Mouse (Mus musculus): ENCODE measurements at regions not wholly inside any gene's neighbourhood (a gene's known extent, or its start where the extent isn't known, plus 50 kb on each side); places are given as distances from the start of the nearest gene placed in this dataset.

DNA sequence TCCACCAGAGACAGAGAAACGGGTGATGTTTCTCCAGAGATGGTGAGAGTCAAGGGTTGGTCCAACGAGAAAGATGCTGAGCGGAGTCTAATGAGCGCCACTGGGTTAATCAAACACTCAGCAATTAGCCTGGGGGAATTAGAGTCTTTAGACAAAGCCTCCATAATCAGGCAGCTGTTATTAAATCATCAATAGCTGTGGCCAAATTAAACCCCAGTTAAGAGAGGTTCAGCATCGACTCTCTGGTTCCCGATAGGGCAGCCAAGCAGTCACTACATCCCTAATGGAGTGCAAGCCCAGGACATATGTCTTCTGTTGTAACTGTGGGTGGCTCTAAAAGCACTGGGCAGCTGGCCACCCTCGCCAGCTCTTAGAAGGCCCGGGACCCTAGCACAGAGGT is 216.9 kb downstream of the Cryba4 start:
- Histone ChIP-seq H3K4me3 (ENCODE audit: control insufficient read depth in 1 of 2, insufficient read depth in 1 of 2, low read depth in 2 of 2, low read length in 2 of 2) (no peak overlapping the region), H3K27me3 (ENCODE audit: control insufficient read depth in 1 of 2, insufficient read depth in 2 of 2, low read length in 2 of 2) (no peaks in the 10 kb centered on the region; a peak in 1 of 4 replicates), H3K36me3 (ENCODE audit: control insufficient read depth in 1 of 2, insufficient read depth in 2 of 2, low read length in 2 of 2) (no peaks in the 10 kb centered on the region), H3K9me3 (replicated peaks; ENCODE audit: insufficient read depth, low read length) (no peaks in the 10 kb centered on the region), H3K9ac (ENCODE audit: control insufficient read depth, low read depth, low read length, poor library complexity, severe bottlenecking) (no peak overlapping the region), H3K4me1 (ENCODE audit: control insufficient read depth in 1 of 2, insufficient read depth in 2 of 2, low read length in 2 of 2) (no peaks in the 10 kb centered on the region), H3K27ac (ENCODE audit: control insufficient read depth, low read depth, low read length) (no peak overlapping the region), H3K79me2 (ENCODE audit: control insufficient read depth, insufficient read depth, low read length, poor library complexity) (no peaks in the 10 kb centered on the region)
- TF ChIP-seq UBTF (IDR thresholded peaks at IDR 0.05; ENCODE audit: borderline replicate concordance, insufficient read depth, low read depth, low read length) (no peak), EP300 (IDR thresholded peaks at IDR 0.05; ENCODE audit: low read depth in 1 of 2, low read length in 2 of 2) (no peak), GATA1 (IDR thresholded peaks at IDR 0.05; ENCODE audit: low read depth, low read length) (no peak), MEF2A (IDR thresholded peaks at IDR 0.05; ENCODE audit: extremely low read depth, insufficient replicate concordance, low read depth, low read length, poor library complexity, severe bottlenecking) (no peak), SMC3 (IDR thresholded peaks at IDR 0.05; ENCODE audit: low read depth, low read length) (no peak), CTCF (IDR thresholded peaks at IDR 0.05 in 2 of 3, conservative IDR thresholded peaks at IDR 0.05 in 1 of 3; ENCODE audit: control insufficient read depth in 1 of 3, insufficient read depth in 1 of 3, low read depth in 2 of 3, low read length in 3 of 3, poor library complexity in 1 of 3, severe bottlenecking in 1 of 3) (no peak)
- no peak for DNase-seq (ENCODE audit: low read depth, low spot score)

DNA sequence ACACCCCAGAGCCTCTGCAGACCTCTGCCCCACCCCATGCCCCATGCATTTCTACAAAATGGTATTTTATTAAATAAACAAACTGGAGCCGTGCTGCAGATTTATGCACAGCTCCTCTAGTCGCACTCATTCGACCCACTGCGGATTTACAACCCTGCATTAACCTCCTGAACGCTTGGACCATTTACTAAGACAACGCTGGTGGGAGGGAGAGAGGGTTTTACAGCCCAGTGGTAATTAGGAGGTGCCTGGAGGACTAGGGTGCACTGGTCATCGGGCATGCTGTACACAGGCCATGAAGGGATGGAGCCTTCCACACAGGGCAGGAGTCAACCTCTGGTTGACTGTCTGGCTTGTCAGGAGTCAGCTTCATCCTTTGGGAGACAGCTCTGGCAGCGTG is 215.2 kb downstream of the Cryba4 start:
- Histone ChIP-seq H3K36me3 (ENCODE audit: control insufficient read depth in 1 of 2, insufficient read depth in 2 of 2, low read length in 2 of 2) (no peaks in the 10 kb centered on the region), H3K27ac (ENCODE audit: control insufficient read depth, low read depth, low read length) (no peak overlapping the region), H3K4me1 (ENCODE audit: control insufficient read depth in 1 of 2, insufficient read depth in 2 of 2, low read length in 2 of 2) (no peaks in the 10 kb centered on the region), H3K79me2 (ENCODE audit: control insufficient read depth, insufficient read depth, low read length, poor library complexity) (no peaks in the 10 kb centered on the region), H3K27me3 (ENCODE audit: control insufficient read depth in 1 of 2, insufficient read depth in 2 of 2, low read length in 2 of 2) (no peaks in the 10 kb centered on the region; a peak in 1 of 4 replicates), H3K4me3 (ENCODE audit: control insufficient read depth in 1 of 2, insufficient read depth in 1 of 2, low read depth in 2 of 2, low read length in 2 of 2) (no peak overlapping the region), H3K9ac (ENCODE audit: control insufficient read depth, low read depth, low read length, poor library complexity, severe bottlenecking) (no peak overlapping the region), H3K9me3 (replicated peaks; ENCODE audit: insufficient read depth, low read length) (no peaks in the 10 kb centered on the region)
- TF ChIP-seq USF2 (IDR thresholded peaks at IDR 0.05; ENCODE audit: borderline replicate concordance in 1 of 2, insufficient read depth in 1 of 2, low read depth in 1 of 2, low read length in 2 of 2) (no peak), RAD21 (IDR thresholded peaks at IDR 0.05; ENCODE audit: low read depth, low read length) (no peak), MAFK (IDR thresholded peaks at IDR 0.05; ENCODE audit: borderline replicate concordance, low read depth, low read length) (no peak), ELF1 (IDR thresholded peaks at IDR 0.05; ENCODE audit: low read depth, low read length) (no peak)
- DNase-seq (ENCODE audit: low read depth, low spot score): no peak

DNA sequence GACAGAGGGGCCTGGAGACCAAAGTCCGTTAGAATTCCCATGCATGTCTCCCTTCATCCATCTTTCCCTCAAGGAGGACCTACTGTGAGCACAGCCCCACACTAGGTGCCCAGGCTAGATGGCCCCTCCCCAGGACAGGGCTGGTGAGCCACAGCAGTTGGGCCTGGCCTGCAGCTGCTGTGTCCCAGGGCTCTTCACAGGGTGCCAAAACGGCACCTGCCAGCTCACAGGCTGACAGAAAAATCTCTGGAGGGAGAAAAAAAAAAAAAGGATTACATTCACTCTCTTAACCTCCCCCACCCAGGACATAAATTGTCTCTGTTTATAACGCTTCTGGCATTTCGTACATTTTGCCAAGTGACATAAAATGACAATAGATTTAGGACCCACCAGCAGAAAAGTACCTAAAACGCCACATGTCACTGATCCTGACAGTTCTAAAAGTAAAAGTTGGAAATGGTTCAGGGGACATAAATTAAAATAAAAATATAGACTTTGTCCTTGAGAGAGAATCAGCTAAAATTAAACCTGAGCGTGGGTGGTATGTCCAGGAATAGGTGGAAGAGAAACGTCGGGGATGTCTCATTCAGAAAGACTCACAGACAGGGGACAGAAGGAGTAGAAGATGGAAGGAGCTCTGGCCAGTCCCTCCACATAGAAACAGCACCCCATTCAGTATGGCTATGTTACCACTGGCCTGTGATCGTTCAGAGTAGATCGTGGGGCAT is 212.5 kb downstream of the Cryba4 start:
- H3K4me3 ChIP-seq (ENCODE audit: control insufficient read depth in 1 of 2, insufficient read depth in 1 of 2, low read depth in 2 of 2, low read length in 2 of 2): no peak overlapping the region
- no peak for DNase-seq (ENCODE audit: low read depth, low spot score)
- H3K36me3 ChIP-seq (ENCODE audit: control insufficient read depth in 1 of 2, insufficient read depth in 2 of 2, low read length in 2 of 2): no peaks in the 10 kb centered on the region
- no peaks in the 10 kb centered on the region for H3K9me3 ChIP-seq (replicated peaks; ENCODE audit: insufficient read depth, low read length)
- no peaks in the 10 kb centered on the region for H3K4me1 ChIP-seq (ENCODE audit: control insufficient read depth in 1 of 2, insufficient read depth in 2 of 2, low read length in 2 of 2)
- no peaks in the 10 kb centered on the region; a peak in 1 of 4 replicates for H3K27me3 ChIP-seq (ENCODE audit: control insufficient read depth in 1 of 2, insufficient read depth in 2 of 2, low read length in 2 of 2)
- no peak overlapping the region for H3K27ac ChIP-seq (ENCODE audit: control insufficient read depth, low read depth, low read length)
- no peak overlapping the region for H3K9ac ChIP-seq (ENCODE audit: control insufficient read depth, low read depth, low read length, poor library complexity, severe bottlenecking)
- H3K79me2 ChIP-seq (ENCODE audit: control insufficient read depth, insufficient read depth, low read length, poor library complexity): no peaks in the 10 kb centered on the region
- no peak for TF ChIP-seq GABPA (IDR thresholded peaks at IDR 0.05; ENCODE audit: low read depth, low read length)
- no peak for TF ChIP-seq POLR2AphosphoS2 (IDR thresholded peaks at IDR 0.05; ENCODE audit: low read length)
- no peak for TF ChIP-seq MYC (IDR thresholded peaks at IDR 0.05; ENCODE audit: low read depth, low read length)
- TF ChIP-seq ZKSCAN1 (IDR thresholded peaks at IDR 0.05; ENCODE audit: low read depth, low read length): no peak
- no peak for TF ChIP-seq SIN3A (IDR thresholded peaks at IDR 0.05; ENCODE audit: low read length)
- no peak for TF ChIP-seq CTCF (IDR thresholded peaks at IDR 0.05 in 2 of 3, conservative IDR thresholded peaks at IDR 0.05 in 1 of 3; ENCODE audit: control insufficient read depth in 1 of 3, insufficient read depth in 1 of 3, low read depth in 2 of 3, low read length in 3 of 3, poor library complexity in 1 of 3, severe bottlenecking in 1 of 3)
- no peak for TF ChIP-seq JUND (IDR thresholded peaks at IDR 0.05; ENCODE audit: low read depth, low read length)
- TF ChIP-seq ZC3H11A (IDR thresholded peaks at IDR 0.05; ENCODE audit: low read depth, low read length): no peak
- no peak for TF ChIP-seq RCOR1 (IDR thresholded peaks at IDR 0.05; ENCODE audit: low read depth, low read length)
- no peak for TF ChIP-seq BHLHE40 (IDR thresholded peaks at IDR 0.05; ENCODE audit: borderline replicate concordance, low read depth, low read length)
- TF ChIP-seq CHD1 (IDR thresholded peaks at IDR 0.05; ENCODE audit: low read depth, low read length): no peak
- no peak for TF ChIP-seq USF1 (IDR thresholded peaks at IDR 0.05; ENCODE audit: low read depth, low read length)
- TF ChIP-seq EP300 (IDR thresholded peaks at IDR 0.05; ENCODE audit: low read depth in 1 of 2, low read length in 2 of 2): no peak
- TF ChIP-seq NELFE (IDR thresholded peaks at IDR 0.05; ENCODE audit: low read depth, low read length): no peak
- TF ChIP-seq RAD21 (IDR thresholded peaks at IDR 0.05; ENCODE audit: low read depth, low read length): no peak
- no peak for TF ChIP-seq CHD2 (IDR thresholded peaks at IDR 0.05; ENCODE audit: low read length)
- TF ChIP-seq POLR2A (IDR thresholded peaks at IDR 0.05; ENCODE audit: control insufficient read depth in 1 of 2, insufficient read depth in 1 of 2, low read depth in 1 of 2, low read length in 2 of 2, poor library complexity in 1 of 2): no peak
- no peak for TF ChIP-seq GATA1 (IDR thresholded peaks at IDR 0.05; ENCODE audit: low read depth, low read length)
